Mouse (Mus musculus) heart, adult 2 months (tissue): Measurements from ENCODE around the gene Prrc2a.

Experiments
- CTCF ChIP-seq: fragments of 200-600 bp; IDR thresholded peaks from 2 replicates; pipeline ENCODE4 v1.8.1; 2022; ENCODE audit warnings: antibody characterized with exemption, mild to moderate bottlenecking, moderate library complexity
- EP300 ChIP-seq: fragments of 200-500 bp; IDR thresholded peaks from 2 replicates; pipeline ENCODE4 v1.6.1; 2011; ENCODE audit warnings: low read depth, low read length, control low read depth; ENCODE audit not compliant: insufficient read depth
- POLR2A ChIP-seq: fragments of 200-500 bp; IDR thresholded peaks from 2 replicates; pipeline ENCODE4 v1.6.1; 2011; ENCODE audit warnings: mild to moderate bottlenecking, low read depth, low read length, control low read depth; ENCODE audit not compliant: insufficient read depth

GRCm38 (mm10) chr17:35202442-35202841 is 37.7 kb upstream of the Prrc2a start:
- TF ChIP-seq POLR2A: no peak
- TF ChIP-seq CTCF: no peak
- no peak for TF ChIP-seq EP300
